Mouse (Mus musculus) E14TG2a.4 (cell line): ENCODE results near the gene Pcx.

Source experiments
- CTCF ChIP-seq: conservative IDR thresholded peaks from 2 replicates; pipeline ENCODE4 v1.5.1; 2014; ENCODE audit warnings: low read length
- NANOG ChIP-seq: IDR thresholded peaks from 2 replicates; pipeline ENCODE4 v1.6.1; 2014; ENCODE audit warnings: borderline replicate concordance, low read length, mixed read lengths
- POU5F1 ChIP-seq: IDR thresholded peaks from 2 replicates; pipeline ENCODE4 v1.6.1; 2014; ENCODE audit warnings: low read length, borderline replicate concordance

- TF ChIP-seq NANOG (no peak), CTCF (no peak), POU5F1 (no peak)
These were observed 156.5 kb downstream of the Pcx start for GRCm38 (mm10) chr19:4666815-4667214.
